8 mouse cellular contexts compared by ENCODE assay signal in the genomic region with DNA sequence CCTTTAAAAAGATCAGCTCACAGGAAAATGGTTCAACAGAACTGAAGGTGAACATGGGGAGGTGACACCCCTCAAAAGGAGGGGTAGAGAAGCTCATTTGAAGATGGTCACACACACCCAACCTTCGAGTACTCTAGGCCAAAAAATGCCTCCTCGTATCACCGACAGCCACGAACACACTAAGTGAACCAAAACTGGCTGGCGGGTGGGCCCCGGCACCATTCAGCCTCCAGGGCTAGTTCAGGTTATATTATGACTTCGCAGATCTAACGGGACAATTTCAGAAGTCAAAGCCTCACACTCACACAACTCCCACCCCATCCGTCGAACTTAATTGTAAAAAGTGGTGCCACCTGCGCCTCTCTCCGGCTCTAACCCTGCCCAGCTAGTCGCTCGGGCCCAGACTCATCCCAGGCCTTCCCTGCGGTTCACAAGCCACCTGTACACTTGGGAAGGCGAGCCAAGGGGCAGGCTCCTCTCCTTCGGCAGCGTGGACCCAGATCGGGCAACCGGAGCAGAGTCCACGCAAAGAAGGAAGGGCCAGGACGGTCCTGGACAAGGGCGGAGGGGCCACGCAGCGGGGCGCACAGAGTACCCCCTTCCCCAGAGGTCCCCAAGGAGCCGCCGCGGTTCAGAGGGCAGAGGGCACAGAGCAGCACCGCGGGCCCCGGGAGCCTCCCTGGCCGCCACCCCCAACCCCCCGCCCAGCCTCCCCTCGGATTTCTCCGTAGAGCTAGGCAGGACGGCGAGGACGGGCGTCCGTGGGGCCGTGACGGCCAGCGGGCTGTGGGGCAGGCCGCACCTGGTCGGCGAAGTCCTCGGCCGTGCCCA. TPM values are rescaled to one million over a fixed set of nuclear protein-coding genes. Genes with fewer than 3 reads are reported as not detected.
A peak's percentile ranks its signal among the peaks of the same experiment; 100 is the strongest.
DNase-seq lines count a peak whose midpoint lies in the region; ATAC-seq and TF ChIP-seq lines count a peak whose summit lies in the region.
"Had no signal": no experiment of that assay in that cellular context is flagged by ENCODE, and none has a peak within 500 bp of the region (broad histone marks: within the 10 kb centered on the region; RNA-seq: fewer than 3 reads in every experiment).

No protein-coding gene starts in this region.

- H3K4me2 ChIP-seq in limb, embryonic 14.5 days (replicated peaks; ENCODE audit: low read depth, low read length, severe bottlenecking), result peak overlapping the region; percentile 57

- peaks cover 42% of the 10 kb centered on the region for H3K36me3 ChIP-seq in limb, embryonic 14.5 days (ENCODE audit: control insufficient read depth, insufficient read depth, low read length)

- peak; percentile 64 for DNase-seq in A20 (ENCODE audit: low read depth, low spot score)
- peak; percentile 48 for DNase-seq in CD4-positive helper T cell, adult 2 months (ENCODE audit: low read depth, low spot score)
- peak; percentile 64 to 67 for DNase-seq in cerebellum, postnatal 14 days
- peak; percentile 57 for DNase-seq in heart, postnatal 4 days
- no peak for DNase-seq in limb, embryonic 14.5 days (ENCODE audit: low spot score)
- peak; percentile 13 to 19 for DNase-seq in natural killer cell, adult 2 months (ENCODE audit: low spot score in 2 of 2)
- DNase-seq in layer of hippocampus, adult 18-20 months (ENCODE audit: low spot score in 2 of 2), result no peak

- no peak for TF ChIP-seq POLR2A in limb, embryonic 14.5 days (IDR thresholded peaks at IDR 0.05; ENCODE audit: borderline replicate concordance, extremely low read depth, insufficient read depth, insufficient read length)

- 2% methylated on average over 43 of the region's 49 CpGs for WGBS in limb, embryonic 14.5 days

- H3K4me1 ChIP-seq in limb, embryonic 14.5 days (ENCODE audit: control insufficient read depth, insufficient read depth, low read length), result peaks cover 26% of the 10 kb centered on the region

- peak overlapping the region; percentile 93 for H3K27ac ChIP-seq in limb, embryonic 14.5 days (replicated peaks; ENCODE audit: low read depth, low read length)

- no peaks in the 10 kb centered on the region for H3K9me3 ChIP-seq in limb, embryonic 14.5 days (ENCODE audit: control insufficient read depth, low read length)

- peak overlapping the region; percentile 93 for H3K4me3 ChIP-seq in limb, embryonic 14.5 days (replicated peaks; ENCODE audit: low read length)

- peak; percentile 44; the same call in 1 of the 2 replicates for ATAC-seq in limb, embryonic 14.5 days (ENCODE audit: low FRiP score, low read depth)

- no peaks in the 10 kb centered on the region for H3K27me3 ChIP-seq in limb, embryonic 14.5 days (ENCODE audit: control insufficient read depth, insufficient read depth, low read length)

- peak overlapping the region; percentile 97 for H3K9ac ChIP-seq in limb, embryonic 14.5 days (ENCODE audit: low read depth, low read length, severe bottlenecking)

RNA-seq across cellular contexts. Expression of a gene that starts 1.0 kb away (rescaled TPM):
- total RNA-seq in heart, postnatal 4 days (2021), result 100 to 1,000 TPM; 110 to 117 TPM
- 235 and 291 TPM in 2 replicates for polyA plus RNA-seq in limb, embryonic 14.5 days (2012; rRNA removed)
- 265 and 279 TPM in 2 replicates for polyA plus RNA-seq in limb, embryonic 14.5 days (2014; fragmentation: Nextera tagmentation; extraction: Ambion mirVana)
- 10 to 100 TPM; 52.0 to 56.2 TPM for total RNA-seq in layer of hippocampus, adult 18-20 months (2021)

RNA-seq across cellular contexts. Expression of a gene that starts 1.2 kb away (rescaled TPM):
- total RNA-seq in heart, postnatal 4 days (2021), result not detected
- 0.09 and 0.18 TPM in 2 replicates for polyA plus RNA-seq in limb, embryonic 14.5 days (2012; rRNA removed)
- polyA plus RNA-seq in limb, embryonic 14.5 days (2014; fragmentation: Nextera tagmentation; extraction: Ambion mirVana), result 0.08 TPM in 1 of 2 replicates, not detected in the other
- under 1 TPM; 0.15 to 0.30 TPM for total RNA-seq in layer of hippocampus, adult 18-20 months (2021)
- total RNA-seq: heart, postnatal 36 days had no signal

RNA-seq across cellular contexts. Expression of a gene that starts 16.4 kb away (rescaled TPM):
- total RNA-seq in heart, postnatal 4 days (2021), result 10 to 100 TPM; 40.7 to 41.9 TPM
- polyA plus RNA-seq in limb, embryonic 14.5 days (2012; rRNA removed), result 57.9 and 69.1 TPM in 2 replicates
- 51.2 and 59.7 TPM in 2 replicates for polyA plus RNA-seq in limb, embryonic 14.5 days (2014; fragmentation: Nextera tagmentation; extraction: Ambion mirVana)
- 100 to 1,000 TPM; 109 to 111 TPM for total RNA-seq in layer of hippocampus, adult 18-20 months (2021)

RNA-seq across cellular contexts. Expression of a gene that starts 16.5 kb away (rescaled TPM):
- 10 to 100 TPM; 16.4 to 17.4 TPM for total RNA-seq in heart, postnatal 4 days (2021)
- polyA plus RNA-seq in limb, embryonic 14.5 days (2012; rRNA removed), result 41.2 and 41.6 TPM in 2 replicates
- 30.7 and 36.5 TPM in 2 replicates for polyA plus RNA-seq in limb, embryonic 14.5 days (2014; fragmentation: Nextera tagmentation; extraction: Ambion mirVana)
- 10 to 100 TPM; 34.2 to 36.5 TPM for total RNA-seq in layer of hippocampus, adult 18-20 months (2021)

RNA-seq across cellular contexts. Expression of a gene that starts 22.1 kb away (rescaled TPM):
- total RNA-seq in heart, postnatal 4 days (2021), result 100 to 1,000 TPM; 414 to 433 TPM
- polyA plus RNA-seq in limb, embryonic 14.5 days (2012; rRNA removed), result 1,637 and 2,054 TPM in 2 replicates
- polyA plus RNA-seq in limb, embryonic 14.5 days (2014; fragmentation: Nextera tagmentation; extraction: Ambion mirVana), result 733 and 758 TPM in 2 replicates
- 100 to 1,000 TPM; 253 to 258 TPM for total RNA-seq in layer of hippocampus, adult 18-20 months (2021)

Comparison
In these comparisons a context has a peak if more than half of its experiments do, and no peak if none do; other contexts are left out.
1. DNase-seq: peak in A20 (single experiment), CD4-positive helper T cell, adult 2 months (single experiment), cerebellum, postnatal 14 days (2 of 2), heart, postnatal 4 days (single experiment) and natural killer cell, adult 2 months (2 of 2); none in limb, embryonic 14.5 days (single experiment) and layer of hippocampus, adult 18-20 months (0 of 2).